Mouse (Mus musculus) adrenal gland (tissue): ENCODE data around the gene Gm7579.
"Not testable (repeated sequence)": the region's sequence is repeated elsewhere in the genome, so short reads cannot be mapped to it uniquely, and the experiment has no call there.

Experiments
- intact Hi-C: fragments of 180-260 bp; cut with DNase I; formaldehyde crosslinking; loops from one replicate; pipeline ENCODE4 v1.15.1; 2025
- long read RNA-seq, 2 experiments: library from polyadenylated mRNA; unstranded; transcript quantifications; one replicate each; pipeline ENCODE4 v2.0.0; 2020; ENCODE audit warnings: borderline replicate concordance in 1 of 2; ENCODE audit not compliant: insufficient replicate concordance in 1 of 2

The Gm7579 gene
- long read RNA-seq, experiment 1, result 0 reads
- long read RNA-seq, experiment 2, result 0 reads

DNA sequence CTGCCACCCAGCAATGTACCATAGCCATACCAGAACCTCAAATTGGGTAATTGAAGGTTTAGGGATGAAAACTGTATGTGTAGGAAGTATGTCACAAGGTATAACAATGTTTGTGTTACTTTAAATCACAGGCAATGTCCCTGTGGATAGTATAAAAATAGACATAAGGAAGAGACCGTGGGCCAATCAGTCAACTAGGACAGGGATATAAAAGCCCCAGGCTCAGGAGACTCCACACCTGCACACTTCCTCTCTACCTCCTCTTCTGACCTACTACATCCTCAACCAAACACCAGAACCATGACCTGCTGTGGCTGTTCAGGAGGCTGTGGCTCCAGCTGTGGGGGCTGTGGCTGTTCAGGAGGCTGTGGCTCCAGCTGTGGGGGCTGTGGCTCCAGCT is at the start of gene Gm7579:
TSS of gene Gm7579 (plus strand) at position 301 of the 400 bp plus-strand sequence.
- intact Hi-C loops, result no loop called here

DNA sequence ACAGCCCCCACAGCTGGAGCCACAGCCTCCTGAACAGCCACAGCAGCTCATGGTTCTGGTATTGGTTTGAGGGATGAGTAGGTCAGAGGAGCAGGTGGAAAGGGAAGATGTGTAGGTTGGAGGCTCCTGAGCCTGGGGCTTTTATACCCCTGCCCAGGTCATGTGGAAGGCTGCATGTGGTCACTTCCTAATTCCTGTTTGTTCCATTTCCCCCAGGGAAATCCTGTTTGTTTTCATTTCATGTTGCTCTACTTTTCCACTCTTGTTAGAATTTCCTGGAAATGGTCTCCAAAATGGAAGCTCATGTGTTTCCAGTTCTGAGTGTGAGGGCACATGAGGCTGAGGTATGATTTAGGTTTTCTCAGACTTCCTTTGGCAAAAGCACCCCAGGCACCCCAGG is 46.0 kb upstream of the Gm7579 start, which contains the start of gene Gm4553:
TSS of gene Gm4553 (minus strand) at position 101 of the 400 bp plus-strand sequence.
- intact Hi-C loops, result not testable (repeated sequence)

DNA sequence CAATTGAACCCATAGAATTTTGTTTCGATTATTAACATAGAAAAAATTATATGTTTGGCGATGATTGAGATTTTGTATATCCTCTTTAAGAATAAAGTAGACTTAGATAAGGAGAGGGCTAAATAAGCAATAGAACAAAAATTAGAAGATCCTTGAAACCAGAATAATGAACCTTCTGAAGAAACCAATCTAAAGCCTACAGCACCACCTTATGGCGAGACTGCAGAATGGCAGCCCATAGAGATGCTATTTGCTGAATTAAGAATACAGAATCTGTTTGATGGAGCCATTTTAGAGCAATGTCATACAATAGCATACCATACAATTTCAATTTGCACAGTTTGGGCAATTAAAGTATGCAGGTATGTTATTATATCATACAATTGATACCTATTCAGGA is 41.8 kb upstream of the Gm7579 start:
- intact Hi-C loops, result no loop called here

DNA sequence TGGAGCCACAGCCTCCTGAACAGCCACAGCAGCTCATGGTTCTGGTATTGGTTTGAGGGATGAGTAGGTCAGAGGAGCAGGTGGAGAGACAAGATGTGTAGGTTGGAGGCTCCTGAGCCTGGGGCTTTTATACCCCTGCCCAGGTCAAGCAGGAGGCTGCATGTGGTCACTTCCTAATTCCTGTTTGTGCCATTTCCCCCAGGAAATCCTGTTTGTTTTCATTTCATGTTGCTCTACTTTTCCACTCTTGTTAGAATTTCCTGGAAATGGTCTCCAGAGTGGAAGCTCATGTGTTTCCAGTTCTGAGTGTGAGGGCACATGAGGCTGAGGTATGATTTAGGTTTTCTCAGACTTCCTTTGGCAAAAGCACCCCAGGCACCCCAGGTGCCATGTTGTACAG is 35.8 kb upstream of the Gm7579 start, which contains the start of gene Krtap5-2:
TSS of gene Krtap5-2 (minus strand) at position 101 of the 400 bp plus-strand sequence.
- intact Hi-C loops, result not testable (repeated sequence)

DNA sequence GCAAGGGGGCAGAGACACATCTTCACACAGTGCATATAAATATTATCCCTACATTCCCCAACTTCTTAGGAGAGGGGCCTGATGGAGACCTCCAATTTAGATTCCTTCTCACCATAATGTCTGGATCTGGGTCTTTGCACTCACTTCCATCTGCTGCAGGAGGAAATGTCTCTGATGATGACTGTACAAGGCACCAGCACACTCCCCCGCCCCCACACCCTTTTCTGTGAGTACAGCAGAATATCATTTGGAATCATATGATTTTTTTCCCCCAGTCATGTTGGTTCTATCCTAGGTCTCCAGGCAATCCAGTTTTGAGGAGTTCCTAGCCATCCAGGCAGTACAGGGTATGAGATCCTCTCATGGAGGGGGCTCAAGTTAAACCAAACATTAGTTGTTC is 33.0 kb upstream of the Gm7579 start:
- intact Hi-C loops, result no loop called here

DNA sequence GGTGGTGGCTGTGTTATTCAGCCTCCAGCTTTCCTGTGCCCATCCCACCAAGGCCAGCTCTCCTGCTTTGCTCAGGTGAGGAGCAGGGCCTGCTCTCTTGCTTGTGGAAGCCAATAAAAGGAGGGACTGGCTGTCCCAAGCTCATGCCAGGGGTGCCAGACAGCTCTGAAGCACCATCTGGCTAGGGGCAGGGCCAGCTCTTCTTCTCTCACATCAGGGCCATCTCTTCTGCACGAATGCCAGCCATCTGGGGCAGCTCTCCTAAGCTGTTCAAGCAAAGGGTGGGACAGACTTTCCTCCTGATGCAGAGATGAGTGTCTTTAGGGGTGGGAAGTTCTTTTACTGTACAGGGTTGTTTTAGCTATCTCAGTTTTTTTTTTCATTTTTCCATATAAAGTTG is 30.6 kb upstream of the Gm7579 start:
- intact Hi-C loops, result no loop called here

DNA sequence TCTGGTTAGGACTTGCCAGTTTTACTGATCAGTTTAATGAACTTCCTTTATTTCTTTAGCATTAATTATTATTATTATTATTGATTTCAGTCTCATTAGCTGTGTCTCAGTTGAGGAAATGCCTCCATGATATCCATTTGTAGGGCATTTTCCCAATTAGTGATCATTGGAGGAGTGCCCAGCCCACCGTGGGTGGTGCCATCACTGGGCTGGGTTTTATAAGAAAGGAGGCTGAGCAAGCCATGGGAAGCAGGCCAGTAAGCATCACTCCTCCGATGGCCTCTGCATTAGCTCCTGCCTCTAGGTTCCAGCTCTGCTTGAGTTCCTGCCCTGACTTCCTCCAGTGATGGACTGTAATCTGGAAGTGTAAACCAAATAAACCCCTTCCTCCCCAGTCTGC is 23.5 kb upstream of the Gm7579 start:
- intact Hi-C loops, result no loop called here

DNA sequence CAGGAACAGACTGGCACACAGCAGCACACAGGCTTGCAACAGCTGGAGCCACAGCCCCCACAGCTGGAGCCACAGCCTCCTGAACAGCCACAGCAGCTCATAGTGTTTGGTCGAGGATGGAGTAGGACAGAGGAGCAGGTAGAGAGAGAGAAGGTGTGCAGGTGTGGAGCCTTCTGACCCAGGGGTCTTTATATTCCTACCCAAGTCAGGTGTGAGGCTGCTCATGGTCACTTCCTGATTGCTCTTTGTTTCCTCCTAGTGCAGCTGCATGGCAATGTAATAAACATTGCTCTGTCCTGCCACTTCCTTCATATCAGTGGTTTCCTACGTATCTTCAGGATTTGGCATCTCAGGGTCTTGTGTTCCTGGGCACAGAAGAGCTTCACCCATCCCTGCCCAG is 21.4 kb upstream of the Gm7579 start, which contains the start of gene Gm10153:
TSS of gene Gm10153 (minus strand) at position 101 of the 400 bp plus-strand sequence.
- intact Hi-C loops, result no loop called here

DNA sequence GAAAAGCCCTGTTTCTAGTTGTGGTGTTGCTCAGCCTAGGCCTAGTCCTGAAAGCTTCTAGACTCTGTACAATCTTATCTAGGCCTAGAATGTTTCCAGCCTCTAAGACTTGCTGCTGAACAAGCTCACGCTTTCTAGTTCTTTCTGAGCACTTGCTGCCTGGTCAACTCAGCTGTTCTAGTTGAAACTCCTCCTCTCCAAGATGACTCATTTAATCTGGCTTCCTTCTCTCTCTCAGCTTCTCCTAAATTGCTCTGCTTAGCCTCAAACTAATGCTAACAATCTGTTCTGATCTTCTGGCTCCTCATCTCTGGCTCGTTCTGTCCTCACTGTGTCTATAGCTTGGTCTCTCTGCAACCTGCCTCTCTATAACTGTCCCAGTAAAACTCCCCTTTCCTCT is 12.9 kb upstream of the Gm7579 start:
- intact Hi-C loops, result no loop called here

DNA sequence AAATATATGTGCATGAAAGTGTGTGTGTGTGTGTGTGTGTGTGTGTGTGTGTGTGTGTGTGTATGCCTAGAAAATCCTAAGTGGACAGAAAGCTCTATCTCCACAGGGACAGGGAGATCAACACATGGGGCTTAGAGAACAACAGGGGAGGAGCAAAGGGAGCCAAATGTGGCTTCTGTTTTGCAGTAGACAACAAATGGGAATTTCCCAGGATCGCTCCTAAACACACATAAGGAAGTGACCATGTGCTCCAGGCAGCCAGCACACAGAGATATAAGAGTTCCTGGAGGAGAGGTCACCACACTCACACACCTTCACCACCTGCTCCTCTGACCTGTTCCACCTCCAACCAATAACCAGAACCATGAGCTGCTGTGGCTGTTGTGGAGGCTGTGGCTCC is 10.6 kb upstream of the Gm7579 start, which contains the start of gene Krtap5-3:
TSS of gene Krtap5-3 (plus strand) at position 301 of the 400 bp plus-strand sequence.
- intact Hi-C loops, result no loop called here

DNA sequence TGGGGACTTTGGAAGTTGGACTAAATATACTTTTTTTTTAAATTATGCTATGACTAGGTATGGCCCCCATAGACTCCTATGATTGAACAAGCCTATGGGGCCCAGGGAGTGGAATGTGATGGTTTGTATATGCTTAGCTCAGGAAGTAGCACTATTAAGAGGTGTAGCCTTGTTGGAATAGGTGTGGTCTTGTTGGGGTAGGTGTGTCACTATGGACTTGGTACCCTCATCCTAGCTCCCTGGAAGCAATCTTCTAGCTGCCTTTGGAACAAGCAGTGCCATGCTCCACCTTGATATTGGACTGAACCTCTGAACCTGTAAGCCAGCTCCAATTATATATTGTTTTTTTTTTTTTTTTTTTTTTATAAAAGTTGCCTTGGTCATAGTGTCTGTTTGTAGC is 6.2 kb upstream of the Gm7579 start:
- intact Hi-C loops, result no loop called here

DNA sequence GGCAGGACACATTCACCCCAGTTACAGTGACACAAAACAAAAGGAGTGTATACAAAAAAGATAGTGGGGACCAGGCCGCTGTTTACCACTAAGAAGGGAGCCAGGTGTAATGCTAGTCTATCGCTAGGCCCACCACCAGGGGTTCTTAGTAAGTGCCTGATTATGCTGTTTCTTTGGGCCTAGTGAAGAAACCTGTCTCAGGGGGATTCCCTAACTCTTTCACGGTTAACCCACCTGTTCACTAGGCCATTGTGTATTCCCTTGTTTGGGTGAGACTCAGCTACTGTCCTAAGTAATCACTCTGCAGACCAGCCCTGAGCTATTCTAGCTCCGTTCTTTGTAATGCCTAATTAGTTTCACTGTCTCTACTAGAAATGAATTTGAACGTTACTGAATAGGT is 4.8 kb upstream of the Gm7579 start:
- intact Hi-C loops, result not testable (repeated sequence)

DNA sequence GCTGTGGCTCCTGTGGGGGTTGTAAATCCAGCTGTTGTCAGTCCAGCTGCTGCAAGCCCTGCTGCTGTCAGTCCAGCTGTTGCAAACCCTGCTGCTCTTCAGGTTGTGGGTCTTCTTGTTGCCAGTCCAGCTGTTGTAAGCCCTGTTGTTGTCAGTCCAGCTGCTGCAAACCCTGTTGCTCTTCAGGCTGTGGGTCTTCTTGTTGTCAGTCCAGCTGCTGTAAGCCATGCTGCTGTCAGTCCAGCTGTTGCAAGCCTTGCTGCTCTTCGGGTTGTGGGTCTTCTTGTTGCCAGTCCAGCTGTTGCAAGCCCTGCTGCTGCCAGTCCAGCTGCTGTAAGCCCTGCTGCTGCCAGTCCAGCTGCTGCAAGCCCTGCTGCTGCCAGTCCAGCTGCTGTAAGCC is 477 bp downstream of the Gm7579 start:
- intact Hi-C loops, result not testable (repeated sequence)

DNA sequence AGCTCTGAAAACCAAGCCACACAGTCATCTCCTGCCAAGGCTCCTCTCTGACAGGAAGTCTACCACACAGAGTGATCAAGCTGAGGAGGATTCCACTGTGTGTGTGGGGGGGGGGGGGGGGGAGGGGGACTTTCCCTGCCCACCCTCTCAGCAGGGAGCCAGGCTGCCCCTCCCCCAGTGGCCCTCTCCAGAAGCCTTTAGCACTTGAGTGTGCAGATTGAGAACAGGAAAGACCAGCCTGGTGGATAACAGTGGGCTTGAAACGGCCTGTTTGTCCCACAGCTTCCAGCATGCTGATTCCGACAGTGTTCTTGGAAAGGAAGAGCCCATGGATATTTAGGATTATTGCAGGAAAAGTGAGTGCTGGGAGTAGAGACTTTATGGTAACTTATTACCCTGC is 12.9 kb downstream of the Gm7579 start:
- intact Hi-C loops, result no loop called here

DNA sequence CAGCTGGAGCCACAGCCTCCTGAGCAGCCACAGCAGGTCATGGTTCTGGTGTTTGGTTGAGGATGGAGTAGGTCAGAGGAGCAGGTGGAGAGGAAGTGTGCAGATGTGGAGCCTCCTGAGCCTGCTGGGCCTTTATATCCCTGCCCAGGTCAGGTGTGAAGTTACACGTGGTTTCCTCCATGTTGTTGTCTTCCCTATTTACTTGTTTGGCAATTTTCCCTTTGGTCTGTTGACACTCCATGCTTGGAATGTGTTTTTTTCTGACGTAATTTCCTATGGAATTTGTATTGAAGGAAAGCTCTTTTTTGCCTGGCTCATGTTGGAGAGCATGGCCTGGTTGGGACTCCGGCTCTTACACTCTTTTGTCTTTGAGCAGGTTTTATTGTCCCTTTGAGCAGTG is 18.2 kb downstream of the Gm7579 start, which contains the start of gene Krtap5-5:
TSS of gene Krtap5-5 (minus strand) at position 101 of the 400 bp plus-strand sequence.
- intact Hi-C loops, result not testable (repeated sequence)

DNA sequence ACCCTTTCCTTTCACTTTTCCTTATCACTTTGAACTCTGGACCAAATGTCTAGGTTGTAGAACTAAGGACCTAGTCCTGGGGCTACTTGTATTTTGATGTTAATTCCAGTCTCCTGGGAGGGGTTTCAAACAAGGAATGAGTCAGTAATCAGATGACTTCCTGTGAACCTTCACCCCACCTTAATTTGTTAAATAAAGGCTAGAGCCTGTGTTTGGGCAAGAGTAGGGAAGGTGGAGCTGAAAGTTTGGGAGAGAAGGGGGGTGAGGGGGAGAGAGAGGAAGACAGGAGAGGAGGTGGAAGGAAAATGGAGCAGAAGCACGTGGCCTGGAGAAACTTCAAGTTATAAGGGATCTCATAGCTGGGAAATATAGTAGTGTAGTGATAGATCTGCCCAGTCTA is 19.9 kb downstream of the Gm7579 start:
- intact Hi-C loops, result no loop called here

DNA sequence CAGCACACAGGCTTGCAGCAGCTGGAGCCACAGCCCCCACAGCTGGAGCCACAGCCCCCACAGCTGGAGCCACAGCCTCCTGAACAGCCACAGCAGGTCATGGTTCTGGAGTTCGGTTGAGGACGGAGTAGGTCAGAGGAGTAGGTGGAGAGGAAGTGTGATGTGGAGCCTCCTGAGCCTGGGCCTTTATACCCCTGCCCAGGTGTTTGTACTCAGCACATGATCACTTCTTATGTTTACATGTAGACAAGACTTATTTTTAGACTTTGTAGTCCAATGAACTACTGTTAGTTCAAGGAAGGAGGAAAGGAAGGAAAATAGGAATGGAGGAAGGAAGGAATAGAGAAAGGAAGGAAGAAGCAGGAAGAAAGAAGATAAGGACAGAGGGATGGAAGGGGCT is 29.3 kb downstream of the Gm7579 start, which contains the start of gene Gm40460:
TSS of gene Gm40460 (minus strand) at position 101 of the 400 bp plus-strand sequence.
- intact Hi-C loops, result no loop called here

DNA sequence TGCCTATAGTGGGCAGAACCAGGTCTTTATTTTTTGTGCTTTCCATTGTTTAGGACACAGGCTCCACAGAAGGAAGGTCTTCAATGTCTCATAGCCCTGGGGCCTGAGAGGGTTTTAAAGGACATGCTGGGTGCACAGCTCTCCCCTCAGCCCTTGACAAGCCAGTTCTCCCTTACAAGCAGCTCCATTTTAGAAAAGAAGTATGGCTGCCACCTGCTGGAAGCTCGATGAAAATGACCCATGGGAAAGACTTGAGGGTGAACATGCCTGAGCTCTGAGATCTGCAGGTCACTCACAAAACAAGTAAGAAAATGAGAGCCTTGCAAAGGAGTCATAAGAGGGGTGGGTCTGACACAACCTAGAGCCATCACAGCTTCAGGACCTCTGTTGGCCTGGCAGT is 38.2 kb downstream of the Gm7579 start:
- intact Hi-C loops, result no loop called here

DNA sequence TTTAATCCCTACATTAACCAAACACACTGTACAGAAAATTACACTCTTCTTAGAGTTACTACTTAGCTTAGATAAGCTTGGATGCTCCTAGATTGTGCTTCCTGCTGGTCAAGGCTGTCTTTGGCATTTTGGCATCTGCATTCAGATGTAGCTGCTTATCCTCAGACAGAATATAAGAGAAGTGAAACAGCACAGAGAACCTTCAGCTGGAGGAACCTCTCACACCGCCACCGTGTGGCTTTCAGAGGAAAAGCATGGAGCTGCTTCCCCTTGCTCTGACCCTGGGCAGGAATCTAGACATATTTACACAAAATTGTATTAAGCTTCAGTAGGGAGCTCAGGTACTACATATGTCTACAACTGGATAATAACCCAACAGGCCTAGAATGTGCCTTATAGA is 43.9 kb downstream of the Gm7579 start:
- intact Hi-C loops, result loop anchor here (2.0 kb wide), 1 partner anchor 109 kb away; no protein-coding TSS in a partner anchor

DNA sequence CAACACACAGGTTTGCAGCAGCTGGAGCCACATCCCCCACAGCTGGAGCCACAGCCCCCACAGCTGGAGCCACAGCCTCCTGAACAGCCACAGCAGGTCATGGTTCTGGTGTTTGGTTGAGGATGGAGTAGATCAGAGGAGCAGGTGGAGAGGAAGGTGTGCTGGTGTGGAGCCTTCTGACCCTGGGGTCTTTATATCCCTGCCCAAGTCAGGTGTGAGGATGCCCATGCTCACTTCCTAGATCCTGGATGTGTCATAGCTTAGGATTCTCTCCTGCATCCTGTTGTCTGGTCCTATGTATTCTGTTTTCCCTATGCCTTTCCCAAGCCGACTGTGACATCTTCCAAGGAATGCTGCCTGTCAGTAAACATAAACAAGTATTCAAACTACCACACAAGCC is 46.6 kb downstream of the Gm7579 start, which contains the start of gene Gm2431:
TSS of gene Gm2431 (minus strand) at position 101 of the 400 bp plus-strand sequence.
- intact Hi-C loops, result not testable (repeated sequence)
